Mouse (Mus musculus): ENCODE measurements around the gene Cma2. TPM values are rescaled to one million over a fixed set of nuclear protein-coding genes. Genes with fewer than 3 reads are reported as not detected.
"Not testable (repeated sequence)": the region's sequence is repeated elsewhere in the genome, so short reads cannot be mapped to it uniquely, and the experiment has no call there.

Cma2 gene
- polyA plus RNA-seq, 1 experiment: not detected

GRCm38 (mm10) chr14:56019446-56019845 is 68.7 kb downstream of the Cma2 start:
- Histone ChIP-seq H3K4me1 (peaks cover 5% of the 10 kb centered on the region), H3K4me3 (replicated peaks) (no peak overlapping the region), H3K9me3 (no peaks in the 10 kb centered on the region), H3K27me3 (replicated peaks) (peaks cover 7% of the 10 kb centered on the region), H3K36me3 (replicated peaks; ENCODE audit: low read length) (no peaks in the 10 kb centered on the region)
- no peak for TF ChIP-seq GATA1 (IDR thresholded peaks at IDR 0.05; ENCODE audit: borderline replicate concordance, low read length)
- TF ChIP-seq FLI1 (IDR thresholded peaks at IDR 0.05; ENCODE audit: low read length): no peak

GRCm38 (mm10) chr14:56021305-56021704 is 70.5 kb downstream of the Cma2 start:
- not testable (repeated sequence) for H3K36me3 ChIP-seq (replicated peaks; ENCODE audit: low read length); H3K4me1 ChIP-seq; H3K9me3 ChIP-seq; H3K27me3 ChIP-seq (replicated peaks); H3K4me3 ChIP-seq (replicated peaks)

Other genes starting within 250 kb of the Cma2 start
- gene Tgm1, start 237.1 kb upstream of the Cma2 start, polyA plus RNA-seq (2012; ENCODE audit: insufficient read depth, low replicate concordance): 1.1 and 2.7 TPM in 2 replicates
- gene Rabggta, start 228.7 kb upstream of the Cma2 start, polyA plus RNA-seq (2012; ENCODE audit: insufficient read depth, low replicate concordance): 9.5 and 9.9 TPM in 2 replicates
- gene Dhrs1, start 205.3 kb upstream of the Cma2 start, polyA plus RNA-seq (2012; ENCODE audit: insufficient read depth, low replicate concordance): 1.2 and 3.7 TPM in 2 replicates
- 18.3 and 25.1 TPM in 2 replicates for gene Nop9, start 205.3 kb upstream of the Cma2 start, polyA plus RNA-seq (2012; ENCODE audit: insufficient read depth, low replicate concordance)
- gene Cideb, start 192.5 kb upstream of the Cma2 start, polyA plus RNA-seq (2012; ENCODE audit: insufficient read depth, low replicate concordance): 1.5 and 3.3 TPM in 2 replicates
- 3.2 and 5.6 TPM in 2 replicates for gene Ltb4r2, start 189.6 kb upstream of the Cma2 start, polyA plus RNA-seq (2012; ENCODE audit: insufficient read depth, low replicate concordance)
- gene Ltb4r1, start 185.0 kb upstream of the Cma2 start, polyA plus RNA-seq (2012; ENCODE audit: insufficient read depth, low replicate concordance): 24.2 and 36.1 TPM in 2 replicates
- gene Adcy4, start 166.9 kb upstream of the Cma2 start, polyA plus RNA-seq (2012; ENCODE audit: insufficient read depth, low replicate concordance): not detected in 2 replicates
- gene Ripk3, start 162.1 kb upstream of the Cma2 start, polyA plus RNA-seq (2012; ENCODE audit: insufficient read depth, low replicate concordance): 38.4 and 95.9 TPM in 2 replicates
- 0.08 TPM in 1 of 2 replicates, not detected in the other for gene Nfatc4, start 127.8 kb upstream of the Cma2 start, polyA plus RNA-seq (2012; ENCODE audit: insufficient read depth, low replicate concordance)
- gene Nynrin, start 97.0 kb upstream of the Cma2 start, polyA plus RNA-seq (2012; ENCODE audit: insufficient read depth, low replicate concordance): 0.61 and 1.4 TPM in 2 replicates
- 1.2 TPM in 1 of 2 replicates, not detected in the other for gene Cbln3, start 66.6 kb upstream of the Cma2 start, polyA plus RNA-seq (2012; ENCODE audit: insufficient read depth, low replicate concordance)
- 7.3 and 10.5 TPM in 2 replicates for gene Khnyn, start 66.0 kb upstream of the Cma2 start, polyA plus RNA-seq (2012; ENCODE audit: insufficient read depth, low replicate concordance)
- gene Sdr39u1, start 50.7 kb upstream of the Cma2 start, polyA plus RNA-seq (2012; ENCODE audit: insufficient read depth, low replicate concordance): 6.6 TPM in 1 of 2 replicates, not detected in the other
- gene Cma1, start 6.3 kb upstream of the Cma2 start, polyA plus RNA-seq (2012; ENCODE audit: insufficient read depth, low replicate concordance): 0.87 TPM in 1 of 2 replicates, not detected in the other
- not detected in 2 replicates for gene Mcpt1, start 67.0 kb downstream of the Cma2 start, polyA plus RNA-seq (2012; ENCODE audit: insufficient read depth, low replicate concordance)
- gene Mcpt9, start 79.5 kb downstream of the Cma2 start, polyA plus RNA-seq (2012; ENCODE audit: insufficient read depth, low replicate concordance): not detected in 2 replicates
- gene Mcpt2, start 91.1 kb downstream of the Cma2 start, polyA plus RNA-seq (2012; ENCODE audit: insufficient read depth, low replicate concordance): not detected in 2 replicates
- not detected in 2 replicates for gene Mcpt4, start 111.3 kb downstream of the Cma2 start, polyA plus RNA-seq (2012; ENCODE audit: insufficient read depth, low replicate concordance)
- gene Mcpt8, start 134.3 kb downstream of the Cma2 start, polyA plus RNA-seq (2012; ENCODE audit: insufficient read depth, low replicate concordance): 2.0 TPM in 1 of 2 replicates, not detected in the other
- gene Ctsg, start 151.6 kb downstream of the Cma2 start, polyA plus RNA-seq (2012; ENCODE audit: insufficient read depth, low replicate concordance): 41.8 TPM in 1 of 2 replicates, not detected in the other
- gene Gzme, start 169.6 kb downstream of the Cma2 start, polyA plus RNA-seq (2012; ENCODE audit: insufficient read depth, low replicate concordance): not detected in 2 replicates
- gene Gzmd, start 181.6 kb downstream of the Cma2 start, polyA plus RNA-seq (2012; ENCODE audit: insufficient read depth, low replicate concordance): not detected in 2 replicates
- not detected in 2 replicates for gene Gzmg, start 208.6 kb downstream of the Cma2 start, polyA plus RNA-seq (2012; ENCODE audit: insufficient read depth, low replicate concordance)
- gene Gzmn, start 223.6 kb downstream of the Cma2 start, polyA plus RNA-seq (2012; ENCODE audit: insufficient read depth, low replicate concordance): not detected in 2 replicates

Data from megakaryocyte, embryonic 14.5 days (primary cell).